Mouse (Mus musculus) liver, adult (tissue): Measurements from ENCODE around the gene Zscan29.

Experiments
- GATA4 ChIP-seq: IDR thresholded peaks from 2 replicates; pipeline ENCODE4 v1.6.1; 2014; ENCODE audit warnings: mild to moderate bottlenecking, low read length; ENCODE audit not compliant: insufficient replicate concordance

Zscan29 gene

DNA sequence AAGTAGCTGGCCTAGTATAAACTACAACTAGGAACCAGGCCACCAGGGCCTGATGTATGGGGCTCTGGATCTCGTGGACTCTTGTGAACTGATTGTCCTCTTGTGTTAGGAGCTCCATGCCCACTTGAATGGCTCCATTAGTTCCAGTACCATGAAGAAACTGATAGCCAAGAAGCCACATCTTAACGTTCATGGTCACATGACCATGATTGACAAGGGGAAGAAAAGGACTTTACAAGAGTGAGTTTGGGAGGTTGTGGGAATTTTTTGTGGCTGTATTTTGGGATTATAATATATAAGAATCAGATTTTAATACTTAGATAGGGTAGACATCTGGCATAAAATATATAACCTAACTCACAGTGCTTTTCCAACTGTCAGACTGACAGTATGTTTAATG is 28.5 kb downstream of the Zscan29 start:
- no peak for TF ChIP-seq GATA4

DNA sequence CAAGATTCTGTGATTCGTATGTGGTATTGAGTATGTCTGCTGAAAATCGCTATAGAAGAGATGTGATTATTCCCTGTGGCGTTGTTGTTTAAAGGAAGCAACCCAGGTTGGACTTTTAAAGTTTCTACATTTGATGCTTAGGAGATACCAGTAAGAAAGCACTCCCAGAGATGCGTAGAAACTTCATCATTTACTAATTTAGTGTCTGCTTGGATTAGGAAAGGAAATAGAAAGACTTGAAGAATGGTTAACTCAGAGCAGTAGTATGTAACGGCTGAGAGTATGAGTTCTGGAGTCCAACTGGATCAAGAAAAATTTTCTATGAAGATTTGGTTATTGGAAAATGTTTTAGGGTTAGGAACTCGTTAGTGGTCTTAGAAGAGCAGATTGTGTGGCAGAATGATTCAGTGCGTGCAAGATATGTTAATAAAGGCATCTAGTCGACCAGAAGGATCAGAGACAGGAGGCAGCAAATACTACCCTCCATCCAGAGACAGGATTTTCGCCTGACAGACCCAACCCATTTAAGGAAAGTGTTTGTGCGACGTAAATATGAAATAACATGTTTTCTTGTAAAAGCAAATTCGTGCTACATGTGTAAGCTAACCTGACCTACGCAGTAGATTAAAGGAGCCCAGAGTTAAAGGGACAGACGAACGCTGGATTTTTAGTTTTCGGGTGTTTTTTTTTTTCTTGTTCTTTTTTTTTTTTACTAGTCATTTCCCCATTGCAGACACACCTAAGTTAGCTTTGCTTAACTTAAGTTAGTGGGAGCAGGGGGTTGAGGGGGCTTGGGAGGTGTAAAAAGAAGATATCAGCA is 29.5 kb downstream of the Zscan29 start:
- no peak for TF ChIP-seq GATA4

DNA sequence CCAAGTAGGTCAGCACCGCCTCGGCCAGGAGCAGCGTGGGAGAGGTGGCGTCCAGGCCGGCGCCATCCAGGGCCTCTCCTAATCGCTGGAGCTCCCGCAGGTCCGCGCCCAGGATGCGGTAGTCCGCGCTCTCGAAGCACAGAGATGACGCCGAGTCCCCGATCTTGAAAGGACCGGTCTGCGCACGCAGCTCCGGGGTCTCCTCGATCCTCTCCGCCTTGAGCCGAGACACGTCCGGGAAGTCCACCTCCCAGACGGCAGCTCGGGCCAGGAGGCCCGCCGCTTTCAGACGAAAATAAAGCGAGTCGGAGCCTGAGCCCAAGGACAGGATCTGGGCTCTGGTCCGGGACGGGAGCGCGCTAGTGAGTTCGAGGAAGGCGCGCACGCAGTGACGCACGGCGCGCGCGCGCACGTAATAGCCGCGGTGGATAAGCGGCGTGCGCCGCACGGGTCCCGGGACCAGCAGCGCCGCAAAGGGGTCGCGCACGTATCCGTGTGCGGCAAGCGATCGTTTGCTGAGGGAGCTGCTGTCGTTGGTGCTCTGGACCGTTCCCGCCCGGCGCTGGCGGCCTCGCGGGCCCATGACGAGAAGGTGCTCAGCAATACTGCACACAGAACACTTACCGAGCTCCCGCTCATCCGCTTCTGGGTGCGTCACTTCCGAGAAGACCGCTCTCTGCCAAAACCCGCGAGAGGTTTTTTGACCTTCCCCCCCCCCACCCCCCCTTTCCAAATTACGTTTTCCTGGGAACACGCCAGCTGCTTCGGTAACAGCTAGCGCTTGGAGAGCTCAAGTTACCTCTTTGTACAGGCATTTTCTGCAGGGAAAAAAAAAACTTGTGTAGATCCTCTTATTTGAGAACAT is 30.7 kb downstream of the Zscan29 start, which contains the start of the genes Adal and Lcmt2:
Adal (plus strand) TSS at position 411 of the 865 bp plus-strand sequence.
Lcmt2 (minus strand) TSS at position 636 of the 865 bp plus-strand sequence.
- peak; percentile 74; the same call in 1 of the 2 replicates for TF ChIP-seq GATA4

DNA sequence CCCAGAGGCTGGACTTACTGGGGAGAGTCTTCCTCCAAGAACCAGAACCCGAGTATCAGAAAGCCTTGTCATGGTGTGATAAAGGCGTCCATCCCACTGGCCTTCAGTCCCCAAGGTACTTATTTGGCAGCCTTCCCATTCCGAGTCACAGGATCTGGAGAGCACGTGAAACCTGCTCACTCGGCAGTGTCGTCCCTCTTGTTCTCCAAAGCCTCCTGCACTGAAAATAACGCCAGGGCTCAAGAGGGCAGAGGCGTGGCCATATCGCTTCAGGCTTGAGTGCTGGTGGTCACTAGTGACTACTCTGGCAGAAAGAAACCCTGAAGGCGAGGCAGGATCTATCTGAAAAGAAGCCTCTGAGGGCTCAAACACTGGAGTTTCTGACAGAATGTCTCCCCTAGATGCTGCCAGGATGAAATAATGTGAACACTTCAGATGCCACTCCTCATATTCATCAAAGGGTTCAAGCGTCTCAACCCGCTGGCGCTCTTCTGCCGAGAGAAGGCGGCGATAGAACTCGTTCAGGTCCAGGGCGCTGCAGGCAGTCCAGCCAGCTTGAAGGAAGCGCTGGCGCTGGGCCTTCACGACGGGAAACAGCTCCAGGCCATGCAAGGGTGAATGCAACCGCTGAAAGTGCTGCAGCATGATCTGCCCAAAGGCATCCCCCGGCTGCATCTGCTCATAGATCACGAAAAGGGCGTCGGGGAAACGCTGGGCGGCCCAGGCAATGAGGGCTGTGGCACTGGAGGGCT is 31.5 kb downstream of the Zscan29 start:
- TF ChIP-seq GATA4: no peak

DNA sequence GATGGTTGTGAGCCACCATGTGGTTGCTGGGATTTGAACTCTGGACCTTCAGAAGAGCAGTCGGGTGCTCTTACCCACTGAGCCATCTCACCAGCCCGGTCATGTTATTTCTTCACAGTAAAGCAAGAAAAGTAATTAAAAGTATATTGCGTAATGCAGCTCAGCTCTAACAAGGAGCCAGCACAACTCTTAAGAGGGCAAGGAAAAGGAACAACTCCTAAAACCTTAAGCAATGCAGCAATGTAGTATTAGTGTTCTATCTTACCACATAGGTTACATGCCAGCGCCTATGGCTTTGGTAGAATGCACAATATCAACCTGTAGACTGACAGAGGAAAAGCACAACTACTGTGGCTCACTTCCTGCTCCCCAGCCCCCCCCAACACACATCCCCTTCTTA is 33.6 kb downstream of the Zscan29 start:
- TF ChIP-seq GATA4: no peak

DNA sequence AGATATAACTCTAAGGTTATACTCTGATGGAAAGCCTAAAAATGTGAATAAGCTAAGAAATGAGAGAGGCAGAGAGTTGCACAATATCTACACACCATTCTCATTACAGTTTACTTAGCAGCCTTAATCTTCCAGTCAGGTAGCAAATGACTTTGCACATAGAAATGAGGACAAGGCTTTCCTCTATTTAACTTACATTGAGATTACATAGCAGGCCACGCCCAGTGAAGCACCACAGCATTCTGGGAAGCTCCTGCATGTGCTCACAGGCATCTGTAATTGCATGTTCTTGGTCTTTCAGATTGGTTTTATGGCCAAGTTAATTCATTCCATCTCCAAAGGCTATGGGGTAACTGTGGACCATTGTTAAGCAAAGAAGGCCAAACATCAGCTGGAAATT is 38.1 kb downstream of the Zscan29 start:
- no peak for TF ChIP-seq GATA4

- TF ChIP-seq GATA4: no peak
These were observed 41.9 kb downstream of the Zscan29 start for GRCm38 (mm10) chr2:121128865-121129620.

DNA sequence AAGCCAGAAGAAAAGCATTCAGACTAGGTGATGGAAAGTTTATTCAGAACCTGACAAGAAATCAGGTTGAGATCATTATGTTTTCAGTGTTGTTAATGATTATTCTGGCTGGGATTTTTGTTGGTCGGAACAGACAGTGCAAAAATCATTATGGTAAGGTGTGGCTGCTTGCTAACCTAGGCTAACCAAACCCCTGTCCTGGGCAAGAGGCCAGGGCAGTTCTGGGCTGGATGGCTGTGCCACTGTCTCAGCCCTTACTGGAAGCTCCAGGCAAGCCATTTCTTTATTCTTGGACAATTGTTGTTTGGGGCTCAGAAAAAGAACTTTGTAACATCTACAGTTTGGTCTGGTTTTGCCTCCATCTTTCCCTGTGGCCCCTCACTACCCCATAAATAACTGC is 43.4 kb downstream of the Zscan29 start:
- TF ChIP-seq GATA4: no peak

- no peak for TF ChIP-seq GATA4
These were observed 51.7 kb downstream of the Zscan29 start for GRCm38 (mm10) chr2:121119260-121119659.

DNA sequence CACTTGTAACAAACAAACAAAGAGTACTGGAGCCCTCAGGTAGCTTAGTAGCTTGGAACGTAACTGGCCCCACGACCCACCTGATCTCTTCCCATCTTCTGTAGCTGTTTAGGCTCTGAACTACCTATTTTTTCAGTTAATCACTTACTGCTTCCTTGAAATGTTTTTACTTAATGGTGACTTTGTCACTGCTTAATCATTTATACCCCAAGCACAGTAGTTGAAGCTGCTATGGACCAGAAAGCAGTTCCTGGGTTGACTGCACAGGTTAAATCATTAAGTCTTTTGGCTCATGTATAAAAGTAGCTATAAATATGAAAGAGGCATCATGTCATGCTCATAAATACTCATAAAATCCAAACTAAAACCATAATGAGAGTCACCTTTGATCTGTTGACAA is 55.5 kb downstream of the Zscan29 start:
- no peak for TF ChIP-seq GATA4

DNA sequence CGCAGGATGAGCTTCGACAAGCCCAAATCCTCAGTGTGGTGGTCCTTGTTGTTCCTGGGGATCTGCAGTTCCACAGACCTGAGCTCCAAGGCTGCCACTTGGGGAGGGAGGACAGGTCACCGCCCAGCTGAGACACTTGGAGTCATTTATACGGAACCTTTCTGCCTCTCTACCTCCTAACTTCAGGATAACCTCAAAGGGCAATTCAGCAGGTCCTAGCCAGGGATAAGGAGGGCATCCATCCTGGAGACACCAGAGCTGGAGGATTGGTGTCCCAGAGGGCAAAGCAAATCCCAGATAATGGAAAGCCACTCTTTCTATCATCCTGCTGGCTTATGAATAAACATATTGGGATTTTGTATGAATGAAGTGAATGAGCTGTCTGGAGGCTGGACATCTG is 61.2 kb downstream of the Zscan29 start, which contains the start of gene Tgm7:
Tgm7 (minus strand) TSS at position 101 of the 400 bp plus-strand sequence.
- TF ChIP-seq GATA4: no peak
